Mouse (Mus musculus) embryonic facial prominence, embryonic 14.5 days (tissue): ENCODE results near the gene Krt88. TPM values are rescaled to one million over a fixed set of nuclear protein-coding genes. Genes with fewer than 3 reads are reported as not detected.

Experiments
- ATAC-seq: fragments of 200-750 bp; cut with Nextera tagmentation; 2 replicates; pipeline ENCODE4 v1.8.0; 2017; ENCODE audit warnings: low read depth, moderate number of reproducible peaks, moderate TSS enrichment
- DNase-seq: peaks from one replicate; pipeline ENCODE4 v3.0.0-alpha.2; 2015; ENCODE audit warnings: low spot score
- H3K27ac ChIP-seq: fragments of 300-500 bp; sonication (generic); replicated peaks from 2 replicates; pipeline ENCODE4 v1.5.1; 2014; ENCODE audit warnings: low read depth, mild to moderate bottlenecking, low read length, moderate library complexity
- H3K27me3 ChIP-seq: fragments of 300-500 bp; sonication (generic); replicated peaks from 2 replicates; pipeline ENCODE4 v1.6.1; 2014; ENCODE audit warnings: low read length; ENCODE audit not compliant: control insufficient read depth, insufficient read depth
- H3K36me3 ChIP-seq: fragments of 300-500 bp; sonication (generic); 2 replicates; pipeline ENCODE4 v1.6.1; 2014; ENCODE audit warnings: low read length, mixed read lengths; ENCODE audit not compliant: control insufficient read depth, insufficient read depth
- H3K4me1 ChIP-seq: fragments of 300-500 bp; sonication (generic); 2 replicates; pipeline ENCODE4 v1.6.1; 2014; ENCODE audit warnings: antibody characterized with exemption, low read length; ENCODE audit not compliant: control insufficient read depth, insufficient read depth
- H3K4me2 ChIP-seq: fragments of 300-500 bp; sonication (generic); 2 replicates; pipeline ENCODE4 v1.6.1; 2014; ENCODE audit warnings: low read depth, mild to moderate bottlenecking, low read length, moderate library complexity, mixed read lengths
- H3K4me3 ChIP-seq: fragments of 300-500 bp; sonication (generic); 2 replicates; pipeline ENCODE4 v1.5.1; 2014; ENCODE audit warnings: low read depth, mild to moderate bottlenecking, low read length
- H3K9ac ChIP-seq: fragments of 300-500 bp; sonication (generic); 2 replicates; pipeline ENCODE4 v1.6.1; 2014; ENCODE audit warnings: low read depth, mild to moderate bottlenecking, low read length, moderate library complexity, mixed read lengths
- H3K9me3 ChIP-seq: fragments of 300-500 bp; sonication (generic); 2 replicates; pipeline ENCODE4 v1.6.1; 2016; ENCODE audit warnings: low read length; ENCODE audit not compliant: control insufficient read depth
- WGBS: fragments of 180-500 bp; shearing (Covaris S2); extraction: QIAGEN DNeasy Blood & Tissue Kit; methylation state at CpG from one replicate; pipeline ENCODE4 v1.1.7; 2014; 5-methylcytosine and 5-hydroxymethylcytosine counted together
- polyA plus RNA-seq: library from polyadenylated mRNA; unstranded; fragments of >200 nt; fragmentation: Nextera tagmentation; extraction: Ambion mirVana; gene quantifications from 2 replicates; pipeline ENCODE4 v1.2.1, GENCODE M21; 2014

The Krt88 gene
- polyA plus RNA-seq, 1 experiment from 2014 or later, result not detected

DNA sequence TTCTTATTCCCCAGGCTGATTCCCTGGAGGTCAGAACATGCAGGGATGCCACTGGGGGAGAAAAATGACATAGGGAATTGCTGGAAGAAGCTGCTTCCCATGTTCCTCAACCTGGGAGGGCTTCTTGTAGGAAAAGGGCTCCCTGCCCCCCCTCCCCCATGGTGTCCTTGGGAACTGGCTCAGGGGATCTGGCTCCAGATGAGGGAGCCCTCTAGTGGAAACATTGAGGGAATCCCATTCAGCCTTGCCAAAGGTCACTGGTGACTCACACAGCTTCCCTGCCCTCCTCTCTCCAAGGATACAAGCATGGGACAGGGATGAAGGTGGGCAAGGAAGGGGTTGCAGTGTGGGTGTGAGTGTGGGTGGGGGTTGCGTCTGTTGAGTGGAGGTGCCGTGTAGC, 49.6 kb downstream of the Krt88 start:
- ATAC-seq, result no peak
- Histone ChIP-seq H3K27ac (no peak overlapping the region), H3K4me3 (no peak overlapping the region), H3K9me3 (no peaks in the 10 kb centered on the region), H3K9ac (no peak overlapping the region), H3K27me3 (no peaks in the 10 kb centered on the region), H3K4me1 (no peaks in the 10 kb centered on the region), H3K36me3 (no peaks in the 10 kb centered on the region), H3K4me2 (no peak overlapping the region)
- WGBS, result 69% methylated on average over 2 of the region's 2 CpGs
- DNase-seq, result peak; percentile 22

Other genes starting within 250 kb of the Krt88 start
- 6.1 and 7.9 TPM in 2 replicates for gene Grasp, start 223.6 kb upstream of the Krt88 start, polyA plus RNA-seq
- gene Nr4a1, start 193.5 kb upstream of the Krt88 start, polyA plus RNA-seq, result 11.5 and 12.4 TPM in 2 replicates
- gene Atg101, start 163.5 kb upstream of the Krt88 start, polyA plus RNA-seq, result 49.9 and 62.0 TPM in 2 replicates
- 0.79 and 0.84 TPM in 2 replicates for gene 6030408B16Rik, start 154.5 kb upstream of the Krt88 start, polyA plus RNA-seq
- 5.5 and 9.5 TPM in 2 replicates for gene Krt80, start 77.6 kb upstream of the Krt88 start, polyA plus RNA-seq
- gene Krt7, start 36.7 kb upstream of the Krt88 start, polyA plus RNA-seq, result 25.1 and 33.0 TPM in 2 replicates
- 0.43 and 0.86 TPM in 2 replicates for gene Krt87, start 8.9 kb upstream of the Krt88 start, polyA plus RNA-seq
- not detected in 2 replicates for gene Krt81, start 16.0 kb downstream of the Krt88 start, polyA plus RNA-seq
- 0.10 and 0.22 TPM in 2 replicates for gene Krt86, start 25.7 kb downstream of the Krt88 start, polyA plus RNA-seq
- 0.26 TPM in 1 of 2 replicates, not detected in the other for gene Krt83, start 43.8 kb downstream of the Krt88 start, polyA plus RNA-seq
- gene Gm49425, start 69.5 kb downstream of the Krt88 start, polyA plus RNA-seq, result 1.6 and 1.8 TPM in 2 replicates
- gene Krt84, start 85.1 kb downstream of the Krt88 start, polyA plus RNA-seq, result not detected in 2 replicates
- 0.09 and 0.10 TPM in 2 replicates for gene Krt82, start 102.9 kb downstream of the Krt88 start, polyA plus RNA-seq
- 0.31 and 0.50 TPM in 2 replicates for gene Krt90, start 115.2 kb downstream of the Krt88 start, polyA plus RNA-seq
- gene Krt75, start 126.2 kb downstream of the Krt88 start, polyA plus RNA-seq, result 2.2 and 2.3 TPM in 2 replicates
- gene Gm5414, start 180.4 kb downstream of the Krt88 start, polyA plus RNA-seq, result not detected in 2 replicates
- gene Gm5478, start 199.6 kb downstream of the Krt88 start, polyA plus RNA-seq, result not detected in 2 replicates
- gene Krt6b, start 232.5 kb downstream of the Krt88 start, polyA plus RNA-seq, result 0.16 and 1.2 TPM in 2 replicates
- gene Krt6a, start 246.6 kb downstream of the Krt88 start, polyA plus RNA-seq, result 34.9 and 120 TPM in 2 replicates